ENCODE assay signal across 9 mouse cellular contexts in genomic region chr5:140873039-140873551, GRCm38 (mm10). TPM values are rescaled to one million over a fixed set of nuclear protein-coding genes. Genes with fewer than 3 reads are reported as not detected.
DNase-seq lines count a peak whose midpoint lies in the region; ATAC-seq lines count a peak whose summit lies in the region.
"Had no signal": no experiment of that assay in that cellular context is flagged by ENCODE, and none has a peak within 500 bp of the region (broad histone marks: within the 10 kb centered on the region; RNA-seq: fewer than 3 reads in every experiment).

No protein-coding gene starts in this region.

- H3K9me3 ChIP-seq in embryonic facial prominence, embryonic 13.5 days, result no peaks in the 10 kb centered on the region
- H3K9me3 ChIP-seq in limb, embryonic 11.5 days (ENCODE audit: control insufficient read depth, low read length), result no peaks in the 10 kb centered on the region
- no peaks in the 10 kb centered on the region for H3K9me3 ChIP-seq in midbrain, embryonic 16.5 days (replicated peaks; ENCODE audit: control insufficient read depth, low read length, poor library complexity, severe bottlenecking)

- 9% methylated on average over 18 of the region's 18 CpGs for WGBS in embryonic facial prominence, embryonic 13.5 days
- 10% methylated on average over 18 of the region's 18 CpGs for WGBS in limb, embryonic 11.5 days
- 18% methylated on average over 18 of the region's 18 CpGs for WGBS in midbrain, embryonic 16.5 days

- 0 out of 2 replicates have a peak overlapping the region, but pooled peaks have one; percentile 12 for H3K4me3 ChIP-seq in embryonic facial prominence, embryonic 13.5 days
- no peak overlapping the region for H3K4me3 ChIP-seq in limb, embryonic 11.5 days (ENCODE audit: low read depth, low read length)
- H3K4me3 ChIP-seq in midbrain, embryonic 16.5 days (ENCODE audit: low read depth, low read length), result no peak overlapping the region

- H3K36me3 ChIP-seq in embryonic facial prominence, embryonic 13.5 days, result no peaks in the 10 kb centered on the region
- no peaks in the 10 kb centered on the region for H3K36me3 ChIP-seq in limb, embryonic 11.5 days (ENCODE audit: control insufficient read depth, insufficient read depth, low read length)
- no peaks in the 10 kb centered on the region for H3K36me3 ChIP-seq in midbrain, embryonic 16.5 days (ENCODE audit: control insufficient read depth, insufficient read depth, low read length)
- H3K36me3 ChIP-seq: G1E had no signal

- H3K4me2 ChIP-seq in embryonic facial prominence, embryonic 13.5 days, result peak overlapping the region; percentile 50
- peak overlapping the region; percentile 29 for H3K4me2 ChIP-seq in limb, embryonic 11.5 days (ENCODE audit: low read depth, severe bottlenecking)
- no peak overlapping the region; the same call in 1 of the 2 replicates for H3K4me2 ChIP-seq in midbrain, embryonic 16.5 days (ENCODE audit: low read length)

- DNase-seq in frontal cortex, postnatal 36 days (ENCODE audit: low spot score in 2 of 2), result peak; percentile 21 to 38
- DNase-seq in frontal cortex, postnatal 25 days (ENCODE audit: low spot score in 2 of 2), result no peak
- peak; percentile 37 for DNase-seq in CD4-positive helper T cell, adult 2 months (ENCODE audit: low read depth, low spot score)
- peak; percentile 50 for DNase-seq in limb, embryonic 11.5 days (ENCODE audit: low spot score)
- DNase-seq in T-cell, adult 2 months (ENCODE audit: low spot score), result no peak
- no peak for DNase-seq in natural killer cell, adult 2 months (ENCODE audit: low spot score in 2 of 2)

- H3K9ac ChIP-seq in embryonic facial prominence, embryonic 13.5 days, result peak overlapping the region; percentile 52
- no peak overlapping the region for H3K9ac ChIP-seq in limb, embryonic 11.5 days (ENCODE audit: low read length)
- H3K9ac ChIP-seq in midbrain, embryonic 16.5 days (ENCODE audit: low read depth, low read length), result peak overlapping the region; percentile 37

- H3K27ac ChIP-seq in embryonic facial prominence, embryonic 13.5 days, result peak overlapping the region; percentile 33; the same call in 1 of the 2 replicates
- H3K27ac ChIP-seq in limb, embryonic 11.5 days (replicated peaks; ENCODE audit: low read depth, low read length), result no peak overlapping the region; the same call in 1 of the 2 replicates
- H3K27ac ChIP-seq in midbrain, embryonic 16.5 days (ENCODE audit: low read length), result no peak overlapping the region

- H3K27me3 ChIP-seq in embryonic facial prominence, embryonic 13.5 days, result 0 out of 2 replicates have a peak, but pooled peaks cover 5% of the 10 kb centered on the region
- no peaks in the 10 kb centered on the region for H3K27me3 ChIP-seq in limb, embryonic 11.5 days (ENCODE audit: control insufficient read depth, insufficient read depth, low read length)
- H3K27me3 ChIP-seq in midbrain, embryonic 16.5 days (ENCODE audit: control insufficient read depth, insufficient read depth, low read depth, low read length), result no peaks in the 10 kb centered on the region

- ATAC-seq in embryonic facial prominence, embryonic 13.5 days (ENCODE audit: insufficient number of reproducible peaks, insufficient read depth, low FRiP score, low TSS enrichment, low read depth), result no peak
- ATAC-seq in limb, embryonic 11.5 days (ENCODE audit: insufficient number of reproducible peaks, low FRiP score, low TSS enrichment, low read depth), result 0 out of 2 replicates have a peak, but pooled peaks have one; percentile 41
- ATAC-seq in midbrain, embryonic 16.5 days, result no peak

- H3K4me1 ChIP-seq in embryonic facial prominence, embryonic 13.5 days, result peaks cover 28% of the 10 kb centered on the region
- peaks cover 13% of the 10 kb centered on the region for H3K4me1 ChIP-seq in limb, embryonic 11.5 days (ENCODE audit: control insufficient read depth, insufficient read depth, low read length)
- peaks cover 8% of the 10 kb centered on the region for H3K4me1 ChIP-seq in midbrain, embryonic 16.5 days (ENCODE audit: control insufficient read depth, insufficient read depth, low read length)

RNA-seq across cellular contexts. Expression of gene Gna12, which starts 42.9 kb away (rescaled TPM):
- polyA plus RNA-seq in embryonic facial prominence, embryonic 13.5 days (2015; fragmentation: Nextera tagmentation; extraction: Ambion mirVana), result 9.3 and 14.3 TPM in 2 replicates
- 34.5 and 48.7 TPM in 2 replicates for polyA plus RNA-seq in limb, embryonic 11.5 days (2014; fragmentation: Nextera tagmentation; extraction: Ambion mirVana)
- 9.3 and 11.0 TPM in 2 replicates for polyA plus RNA-seq in midbrain, embryonic 16.5 days (2015; fragmentation: Nextera tagmentation; extraction: Ambion mirVana)

Comparison
In these comparisons a context has a peak if more than half of its experiments do, and no peak if none do; other contexts are left out.
1. DNase-seq: peak in frontal cortex, postnatal 36 days (2 of 2), CD4-positive helper T cell, adult 2 months (single experiment) and limb, embryonic 11.5 days (single experiment); none in frontal cortex, postnatal 25 days (0 of 2), T-cell, adult 2 months (single experiment) and natural killer cell, adult 2 months (0 of 2).